Mouse (Mus musculus) midbrain, embryonic 10.5 days (tissue): Measurements from ENCODE around the gene Dek. TPM values are rescaled to one million over a fixed set of nuclear protein-coding genes. Genes with fewer than 3 reads are reported as not detected.

ENCODE experiments used
- DNase-seq: peaks from one replicate; pipeline ENCODE4 v3.0.0-alpha.2; 2017; ENCODE audit warnings: low spot score
- H3K27ac ChIP-seq: fragments of 300-500 bp; sonication (generic); replicated peaks from 2 replicates; pipeline ENCODE4 v1.5.1; 2016; ENCODE audit warnings: mild to moderate bottlenecking
- H3K27me3 ChIP-seq: fragments of 300-500 bp; sonication (generic); 2 replicates; pipeline ENCODE4 v1.6.1; 2016; ENCODE audit warnings: low read depth, mild to moderate bottlenecking; ENCODE audit not compliant: poor library complexity, severe bottlenecking
- H3K36me3 ChIP-seq: fragments of 300-500 bp; sonication (generic); 2 replicates; pipeline ENCODE4 v1.6.1; 2016; ENCODE audit warnings: mild to moderate bottlenecking, moderate library complexity
- H3K4me1 ChIP-seq: fragments of 300-500 bp; sonication (generic); 2 replicates; pipeline ENCODE4 v1.6.1; 2016
- H3K4me3 ChIP-seq: fragments of 300-500 bp; sonication (generic); 2 replicates; pipeline ENCODE4 v1.5.1; 2016; ENCODE audit warnings: mild to moderate bottlenecking, moderate library complexity
- H3K9me3 ChIP-seq: fragments of 300-500 bp; sonication (generic); replicated peaks from 2 replicates; pipeline ENCODE4 v1.6.1; 2016; ENCODE audit warnings: mild to moderate bottlenecking
- WGBS: fragments of 180-500 bp; shearing (Covaris S2); methylation state at CpG from one replicate; pipeline ENCODE4 v1.1.7; 2016; 5-methylcytosine and 5-hydroxymethylcytosine counted together
- polyA plus RNA-seq: library from polyadenylated mRNA; unstranded; fragments of >200 nt; fragmentation: Nextera tagmentation; extraction: Ambion mirVana; gene quantifications from 2 replicates; pipeline ENCODE4 v1.2.1, GENCODE M21; 2016

Dek gene
- polyA plus RNA-seq, 1 experiment from 2014 or later: 382 TPM

DNA sequence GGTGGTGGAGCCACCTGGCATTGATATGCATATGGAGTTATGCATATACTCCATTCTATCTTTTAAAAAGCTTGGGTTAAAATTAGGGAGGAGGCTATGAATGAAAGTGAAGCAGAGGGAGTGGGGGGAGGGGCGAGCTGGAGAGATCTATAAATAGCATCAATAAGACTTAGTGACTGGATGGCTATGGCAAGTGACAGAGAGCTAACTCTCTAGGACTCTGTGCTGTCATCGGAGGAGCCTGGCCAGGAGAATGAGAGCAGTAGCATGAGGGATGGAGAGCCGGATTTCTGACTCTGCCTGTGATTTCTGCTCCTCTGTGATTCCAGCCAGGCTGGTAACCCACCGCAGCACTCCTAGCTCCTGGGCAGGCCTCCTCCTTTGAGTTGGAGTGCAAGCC is 23.1 kb upstream of the Dek start:
- H3K27me3 ChIP-seq: peaks cover 10% of the 10 kb centered on the region
- no peaks in the 10 kb centered on the region; the same call in 1 of the 2 replicates for H3K9me3 ChIP-seq
- peaks cover 10% of the 10 kb centered on the region for H3K4me1 ChIP-seq
- no peak overlapping the region for H3K4me3 ChIP-seq
- DNase-seq: no peak
- no peak overlapping the region for H3K27ac ChIP-seq
- 68% methylated on average over 4 of the region's 4 CpGs for WGBS
- no peaks in the 10 kb centered on the region for H3K36me3 ChIP-seq

DNA sequence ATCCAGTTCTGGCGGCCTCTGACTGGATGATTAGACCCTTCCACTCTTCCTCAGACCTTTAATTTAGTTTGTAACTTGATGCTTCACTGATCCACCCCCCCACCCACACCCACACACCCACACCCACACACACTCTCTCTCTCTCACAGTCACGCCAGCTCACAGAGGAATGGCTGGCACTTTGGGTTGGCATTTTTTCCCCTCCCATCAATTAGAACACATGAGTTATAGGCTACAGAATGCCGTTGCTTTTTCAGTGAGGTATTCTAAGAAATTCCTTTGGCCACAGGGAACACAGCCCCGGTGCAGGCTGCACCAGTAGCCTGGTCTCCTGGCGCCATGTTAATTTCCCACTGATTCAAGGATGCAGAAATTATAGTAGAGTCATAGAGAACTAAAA is 19.6 kb upstream of the Dek start:
- Histone ChIP-seq H3K4me3 (no peak overlapping the region), H3K9me3 (no peaks in the 10 kb centered on the region), H3K27ac (no peak overlapping the region), H3K36me3 (no peaks in the 10 kb centered on the region), H3K4me1 (peaks cover 30% of the 10 kb centered on the region), H3K27me3 (peaks cover 45% of the 10 kb centered on the region)
- no peak for DNase-seq
- WGBS: 77% methylated on average over 5 of the region's 5 CpGs

DNA sequence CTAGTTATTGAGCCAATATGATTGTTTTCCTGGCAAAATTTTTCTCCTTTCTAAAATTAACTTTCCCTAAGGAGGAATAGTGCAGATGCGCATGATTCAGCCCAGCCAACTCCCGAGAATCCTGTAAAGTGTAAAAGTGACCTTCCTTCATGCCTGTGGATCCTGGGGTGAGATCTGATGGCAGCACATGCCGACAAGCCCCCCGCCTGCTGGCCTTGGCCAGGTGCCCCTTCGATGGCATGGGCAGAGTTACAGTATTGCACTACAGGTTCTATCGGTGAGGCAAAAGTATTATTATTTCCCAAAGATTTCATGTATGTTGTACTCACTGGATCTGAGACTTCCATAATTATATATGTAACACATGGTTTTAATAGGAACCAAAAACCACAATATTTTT is 19.0 kb upstream of the Dek start:
- H3K27ac ChIP-seq: no peak overlapping the region
- no peaks in the 10 kb centered on the region for H3K9me3 ChIP-seq
- no peak overlapping the region for H3K4me3 ChIP-seq
- no peaks in the 10 kb centered on the region for H3K36me3 ChIP-seq
- peaks cover 30% of the 10 kb centered on the region for H3K4me1 ChIP-seq
- WGBS: 92% methylated on average over 6 of the region's 6 CpGs
- no peak for DNase-seq
- peaks cover 51% of the 10 kb centered on the region for H3K27me3 ChIP-seq

DNA sequence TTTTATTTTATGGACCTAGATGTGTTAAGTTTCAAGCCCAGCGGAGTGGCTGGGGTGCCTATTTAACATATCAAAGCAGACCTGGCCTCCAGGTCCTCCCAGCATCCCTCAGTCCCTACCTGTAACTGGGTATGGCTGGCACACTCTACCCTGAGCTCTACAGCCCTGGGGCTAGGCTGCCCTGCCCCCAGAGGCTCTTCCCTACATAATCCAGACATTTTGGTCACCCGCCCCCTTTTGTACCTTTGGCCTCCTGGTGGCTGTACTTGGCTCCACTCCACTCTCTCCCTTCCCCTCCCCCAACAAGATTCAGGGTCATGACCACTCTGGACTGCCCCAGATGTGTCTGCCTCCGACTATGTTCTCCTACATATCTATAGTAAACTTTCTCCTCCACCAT is 18.4 kb upstream of the Dek start:
- Histone ChIP-seq H3K4me1 (peaks cover 30% of the 10 kb centered on the region), H3K27me3 (peaks cover 55% of the 10 kb centered on the region), H3K27ac (no peak overlapping the region), H3K9me3 (no peaks in the 10 kb centered on the region), H3K36me3 (no peaks in the 10 kb centered on the region), H3K4me3 (no peak overlapping the region)
- DNase-seq: no peak
- whole genome bisulfite sequencing: 42% methylated on average over 3 of the region's 3 CpGs

DNA sequence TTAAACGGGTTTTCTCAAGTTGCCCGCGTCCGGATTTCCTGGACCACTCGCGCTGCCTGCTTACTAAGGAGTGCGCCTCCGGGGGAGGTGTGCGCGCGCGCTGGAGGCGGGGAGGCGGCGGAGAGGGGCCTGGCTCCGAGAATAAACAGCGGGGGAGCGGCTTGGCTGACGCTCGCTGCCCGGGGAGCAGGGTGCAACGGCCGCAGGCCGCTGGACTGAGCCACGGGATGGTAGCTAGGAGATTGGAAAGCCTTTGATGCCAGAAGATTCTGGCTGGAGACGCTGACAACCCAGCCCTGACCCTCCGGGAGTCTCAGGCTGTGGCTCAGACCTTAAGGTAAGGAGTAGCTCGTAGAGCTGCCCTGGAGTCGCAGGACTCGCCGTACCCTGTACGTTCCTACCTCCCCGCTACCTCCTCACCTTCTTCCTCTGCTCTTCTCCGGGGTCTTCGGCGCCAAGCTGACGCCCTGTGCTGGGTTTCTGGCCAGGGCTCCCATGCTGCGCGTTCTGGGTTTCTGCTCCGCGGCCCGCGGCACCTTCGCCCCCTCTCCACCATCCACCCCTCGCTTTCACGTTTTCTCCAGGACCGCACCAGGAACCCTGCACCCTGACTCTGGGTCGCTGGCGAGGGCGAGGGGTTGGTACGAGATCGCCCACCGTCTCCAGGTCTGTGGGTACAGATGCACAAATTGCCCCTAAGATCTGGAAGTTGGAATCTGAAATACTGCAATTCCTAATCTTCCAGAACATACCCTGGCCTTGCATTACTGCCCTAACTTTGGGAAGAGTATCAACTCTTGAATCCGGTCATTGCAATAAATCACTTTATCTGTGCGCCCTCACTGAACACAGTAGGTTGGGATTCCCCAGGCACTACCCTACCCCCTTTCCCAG is 16.8 kb upstream of the Dek start, which contains the start of gene Rnf144b:
TSS of gene Rnf144b (plus strand) at position 120 of the 894 bp plus-strand sequence.
- H3K4me1 ChIP-seq: peaks cover 26% of the 10 kb centered on the region
- 2% methylated on average over 55 of the region's 55 CpGs for WGBS
- peak within 1 kb of the TSS; percentile 38; the same call in 1 of the 2 replicates for H3K27ac ChIP-seq
- H3K27me3 ChIP-seq: peaks cover 55% of the 10 kb centered on the region
- H3K36me3 ChIP-seq: no peaks in the 10 kb centered on the region
- peak; percentile 59 for DNase-seq
- peak within 1 kb of the TSS; percentile 68 for H3K4me3 ChIP-seq
- no peaks in the 10 kb centered on the region for H3K9me3 ChIP-seq

DNA sequence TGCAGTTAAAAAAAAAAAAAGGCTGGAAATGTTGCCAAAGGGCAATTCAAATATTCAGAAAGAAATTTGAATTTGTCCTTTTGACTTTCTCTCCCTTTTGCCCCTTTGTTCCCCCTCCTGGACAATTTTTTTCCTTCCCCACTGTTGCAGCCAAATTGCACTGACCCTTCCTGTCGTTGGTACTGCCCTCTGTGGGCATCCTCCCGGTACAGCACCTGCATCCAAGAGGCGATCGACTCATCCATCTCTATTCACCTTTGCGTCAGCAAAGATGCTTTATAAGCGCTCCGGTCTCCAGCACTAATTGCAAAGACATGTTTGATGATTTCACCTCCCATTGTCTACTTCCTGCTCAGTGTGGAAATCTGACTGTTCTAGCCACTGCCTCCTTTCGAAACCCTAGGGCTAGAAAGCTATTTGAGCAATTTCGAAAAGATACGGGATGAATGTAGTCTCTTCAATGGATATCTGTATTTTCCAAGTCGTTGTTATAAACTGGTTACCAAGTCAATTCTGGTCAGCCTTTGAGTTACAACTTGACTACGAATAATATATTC is 15.4 kb upstream of the Dek start:
- no peak for DNase-seq
- 38% methylated on average over 12 of the region's 12 CpGs for WGBS
- peaks cover 55% of the 10 kb centered on the region for H3K27me3 ChIP-seq
- no peaks in the 10 kb centered on the region for H3K36me3 ChIP-seq
- H3K4me3 ChIP-seq: no peak overlapping the region
- H3K27ac ChIP-seq: no peak overlapping the region
- H3K9me3 ChIP-seq: no peaks in the 10 kb centered on the region
- H3K4me1 ChIP-seq: peaks cover 26% of the 10 kb centered on the region

DNA sequence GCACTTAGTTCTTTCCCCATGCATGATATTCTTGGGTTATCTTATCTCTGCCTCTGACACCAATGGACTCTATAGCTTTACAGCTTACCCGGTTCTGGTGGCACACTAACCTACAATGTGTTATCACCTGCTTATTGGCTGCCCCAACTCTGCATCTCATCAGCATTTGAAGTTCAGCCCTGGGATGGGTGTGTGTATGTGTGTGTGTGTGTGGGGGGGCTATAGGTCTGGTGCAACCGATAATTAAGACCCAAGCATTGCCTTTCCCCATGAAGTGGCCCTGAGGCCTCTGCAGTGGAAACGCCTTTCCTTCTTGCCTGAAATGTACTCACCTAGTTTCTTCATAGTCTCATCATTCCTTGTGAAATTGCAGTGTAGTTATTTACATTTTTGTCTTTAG is 10.0 kb upstream of the Dek start:
- no peak for DNase-seq
- 91% methylated on average over 3 of the region's 3 CpGs for WGBS
- H3K4me1 ChIP-seq: no peaks in the 10 kb centered on the region

DNA sequence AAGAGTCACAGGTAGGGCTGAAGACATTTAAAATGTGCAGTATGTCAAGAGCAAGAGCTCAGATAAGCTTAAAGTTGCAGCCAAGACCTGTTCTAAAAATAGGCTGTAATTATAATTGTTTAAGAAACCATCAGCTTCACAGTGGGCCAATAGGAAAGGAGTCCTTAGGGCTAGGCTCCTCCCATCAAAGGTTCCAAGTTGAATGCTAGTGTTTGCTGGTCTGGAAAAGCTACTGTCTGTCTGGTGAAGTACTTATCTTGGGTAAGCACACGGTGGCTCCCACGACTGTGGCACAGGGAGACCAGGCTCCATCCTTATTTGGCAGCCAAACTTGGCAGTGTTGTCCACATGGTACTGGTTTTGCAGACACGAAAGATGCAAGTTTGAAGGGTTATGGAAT is 6.9 kb upstream of the Dek start:
- 77% methylated on average over 3 of the region's 3 CpGs for WGBS
- H3K27me3 ChIP-seq: 0 out of 2 replicates have a peak, but pooled peaks cover 3% of the 10 kb centered on the region
- no peaks in the 10 kb centered on the region for H3K36me3 ChIP-seq
- no peak overlapping the region for H3K27ac ChIP-seq
- no peak overlapping the region for H3K4me3 ChIP-seq
- H3K4me1 ChIP-seq: no peaks in the 10 kb centered on the region
- no peak for DNase-seq
- no peaks in the 10 kb centered on the region for H3K9me3 ChIP-seq

More for the DNA sequence above, 10.0 kb upstream of the Dek start:
- Histone ChIP-seq H3K27me3 (peaks cover 14% of the 10 kb centered on the region), H3K4me3 (no peak overlapping the region), H3K27ac (no peak overlapping the region), H3K36me3 (no peaks in the 10 kb centered on the region), H3K9me3 (no peaks in the 10 kb centered on the region)

DNA sequence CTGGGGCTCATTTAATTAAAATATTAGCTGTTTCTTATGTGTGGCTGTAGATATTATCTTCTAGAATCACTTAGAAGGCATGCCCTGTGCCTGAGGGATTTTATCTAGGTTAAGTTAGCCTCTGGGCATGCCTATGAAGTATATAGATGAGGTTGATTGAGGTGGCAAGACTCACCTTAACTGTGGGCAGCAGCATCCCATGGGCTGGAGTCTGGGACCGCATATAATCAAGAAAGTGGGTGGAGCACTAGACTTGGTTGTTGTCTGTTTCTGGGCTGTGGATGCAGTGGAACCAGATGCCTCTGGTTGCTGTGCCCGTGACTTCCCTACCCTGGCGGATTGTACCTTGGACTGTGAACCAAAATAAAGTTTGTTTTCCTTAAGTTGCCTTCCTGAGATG is 6.1 kb upstream of the Dek start:
- Histone ChIP-seq H3K9me3 (no peaks in the 10 kb centered on the region), H3K4me1 (peaks cover 7% of the 10 kb centered on the region), H3K27me3 (0 out of 2 replicates have a peak, but pooled peaks cover 3% of the 10 kb centered on the region), H3K36me3 (no peaks in the 10 kb centered on the region), H3K27ac (no peak overlapping the region), H3K4me3 (no peak overlapping the region)
- WGBS: 89% methylated on average over 3 of the region's 3 CpGs
- no peak for DNase-seq

DNA sequence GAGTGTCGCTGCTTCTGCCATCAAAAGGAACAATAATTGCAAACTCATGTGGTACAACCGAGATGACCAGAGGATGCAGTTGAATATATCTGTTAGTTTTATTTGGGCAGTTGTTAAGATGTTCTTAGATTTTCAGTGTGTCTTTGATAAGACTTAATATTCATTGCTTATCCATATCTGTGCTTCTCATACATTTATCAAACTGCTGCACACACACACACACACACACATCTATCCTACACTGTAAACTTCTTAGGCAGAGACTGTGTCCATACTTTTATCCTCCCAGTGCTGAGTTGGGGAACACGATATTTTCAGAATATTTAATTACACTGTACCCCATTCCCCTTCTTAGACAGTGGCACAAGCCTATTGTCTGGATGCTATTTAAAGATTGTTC is 5.2 kb upstream of the Dek start:
- H3K9me3 ChIP-seq: no peaks in the 10 kb centered on the region
- H3K27ac ChIP-seq: no peak overlapping the region
- no peak overlapping the region for H3K4me3 ChIP-seq
- peaks cover 14% of the 10 kb centered on the region for H3K4me1 ChIP-seq
- no peaks in the 10 kb centered on the region for H3K36me3 ChIP-seq
- no peak for DNase-seq
- 89% methylated on average over 3 of the region's 3 CpGs for WGBS
- 0 out of 2 replicates have a peak, but pooled peaks cover 3% of the 10 kb centered on the region for H3K27me3 ChIP-seq

DNA sequence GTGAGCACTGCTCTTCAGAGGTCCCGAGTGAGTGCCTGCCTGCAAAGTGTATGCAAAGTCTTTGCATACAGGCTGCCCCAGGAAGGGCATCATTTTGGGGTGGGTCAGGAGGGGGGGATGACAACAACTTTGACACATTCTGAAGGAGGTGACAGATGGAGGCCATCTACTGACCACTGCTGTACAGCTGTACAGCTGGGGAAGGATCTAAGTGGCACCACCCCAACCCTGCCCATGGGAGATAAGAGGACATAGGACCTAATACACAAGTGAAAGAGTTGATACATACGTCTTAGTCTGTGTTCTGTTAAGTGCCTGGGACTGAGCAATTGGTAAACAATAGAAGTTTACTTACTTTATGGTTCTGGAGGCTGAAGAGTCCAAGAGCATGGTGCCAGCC is 3.2 kb upstream of the Dek start:
- Histone ChIP-seq H3K27me3 (0 out of 2 replicates have a peak, but pooled peaks cover 3% of the 10 kb centered on the region), H3K27ac (no peak overlapping the region), H3K4me1 (peaks cover 17% of the 10 kb centered on the region), H3K36me3 (0 out of 2 replicates have a peak, but pooled peaks cover under 1% of the 10 kb centered on the region), H3K4me3 (no peak overlapping the region), H3K9me3 (no peaks in the 10 kb centered on the region)
- no peak for DNase-seq
- 80% methylated on average over 2 of the region's 2 CpGs for WGBS

DNA sequence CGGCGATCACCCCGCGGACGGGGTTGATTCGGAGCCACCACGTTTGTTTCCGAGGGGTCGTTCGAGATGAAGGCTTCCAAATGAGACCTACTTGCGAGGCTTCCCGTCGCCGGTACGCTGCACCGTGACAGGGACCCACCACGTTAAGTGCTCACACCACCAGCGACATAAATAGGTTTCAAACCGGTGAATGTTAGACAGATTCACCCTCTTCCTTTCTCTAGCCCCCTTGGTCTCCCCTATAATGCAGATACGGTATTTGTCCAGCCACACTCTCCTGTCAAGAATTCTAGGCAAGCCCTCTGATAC is 533 bp upstream of the Dek start:
- Histone ChIP-seq H3K36me3 (peaks cover 26% of the 10 kb centered on the region), H3K4me3 (peak overlapping the region; percentile 99), H3K27ac (peak overlapping the region; percentile 100), H3K9me3 (no peaks in the 10 kb centered on the region), H3K4me1 (peaks cover 32% of the 10 kb centered on the region), H3K27me3 (0 out of 2 replicates have a peak, but pooled peaks cover 3% of the 10 kb centered on the region)
- DNase-seq: no peak
- WGBS: 0% methylated on average over 20 of the region's 20 CpGs
